Mouse (Mus musculus): ENCODE results near the gene Nrip2.

- no peak for TF ChIP-seq CTCF (conservative IDR thresholded peaks at IDR 0.05 in 1 of 2, IDR thresholded peaks at IDR 0.05 in 1 of 2; ENCODE audit: low read depth in 2 of 2, low read length in 2 of 2)
- no peak for TF ChIP-seq POLR2A (IDR thresholded peaks at IDR 0.05; ENCODE audit: low read depth, low read length)
These were observed 37.2 kb upstream of the Nrip2 start for GRCm38 (mm10) chr6:128361901-128362300.

All from CH12.LX (cell line).